Mouse (Mus musculus) induced T-regulatory cell, adult 2 months (primary cell): ENCODE results near the gene AL732309.1.
"Not testable (repeated sequence)": the region's sequence is repeated elsewhere in the genome, so short reads cannot be mapped to it uniquely, and the experiment has no call there.

Source experiments
- DNase-seq: peaks from one replicate; pipeline ENCODE4 v3.0.0-alpha.2; 2012; ENCODE audit warnings: low read depth

The AL732309.1 gene

GRCm38 (mm10) chr2:25267241-25267640 lies 20.6 kb upstream of the AL732309.1 start:
- no peak for DNase-seq

- no peak for DNase-seq
Observed at GRCm38 (mm10) chr2:25266720-25267119, 20.1 kb upstream of the AL732309.1 start.

- no peak for DNase-seq
Observed at GRCm38 (mm10) chr2:25265897-25266656, 19.4 kb upstream of the AL732309.1 start.

GRCm38 (mm10) chr2:25264851-25265250 lies 18.2 kb upstream of the AL732309.1 start:
- no peak for DNase-seq

- no peak for DNase-seq
Observed at GRCm38 (mm10) chr2:25264286-25264660, 17.6 kb upstream of the AL732309.1 start.

- no peak for DNase-seq
Observed at GRCm38 (mm10) chr2:25263623-25264285, 17.1 kb upstream of the AL732309.1 start.

- peak; percentile 80 for DNase-seq
Observed at GRCm38 (mm10) chr2:25262795-25263622, 16.3 kb upstream of the AL732309.1 start.

GRCm38 (mm10) chr2:25262291-25262767 lies 15.7 kb upstream of the AL732309.1 start, which contains the start of gene Tprn:
Gene Tprn (plus strand): TSS chr2:25262618.
- peak; percentile 96 for DNase-seq

- no peak for DNase-seq
Observed at GRCm38 (mm10) chr2:25261870-25262269, 15.2 kb upstream of the AL732309.1 start.

- DNase-seq: peak; percentile 65
Observed at GRCm38 (mm10) chr2:25258887-25259286, 12.2 kb upstream of the AL732309.1 start.

GRCm38 (mm10) chr2:25257250-25257649 lies 10.6 kb upstream of the AL732309.1 start:
- not testable (repeated sequence) for DNase-seq

- DNase-seq: peak; percentile 89
Observed at GRCm38 (mm10) chr2:25256443-25257109, 9.9 kb upstream of the AL732309.1 start.

- DNase-seq: peak; percentile 97
Observed at GRCm38 (mm10) chr2:25255284-25255779, 8.7 kb upstream of the AL732309.1 start, which contains the start of gene Tmem203. Gene Tmem203 (plus strand): TSS chr2:25255439.

- peak; percentile 66 for DNase-seq
Observed at GRCm38 (mm10) chr2:25252331-25252730, 5.7 kb upstream of the AL732309.1 start.

GRCm38 (mm10) chr2:25244144-25244543 lies 2.5 kb downstream of the AL732309.1 start:
- no peak for DNase-seq

GRCm38 (mm10) chr2:25243342-25243741 lies 3.3 kb downstream of the AL732309.1 start:
- no peak for DNase-seq

- peak; percentile 67 for DNase-seq
Observed at GRCm38 (mm10) chr2:25242101-25242506, 4.6 kb downstream of the AL732309.1 start, which contains the start of the genes Rnf208 and Cysrt1. Gene Rnf208 (plus strand): TSS chr2:25242255. Gene Cysrt1 (minus strand): TSS chr2:25242452.

GRCm38 (mm10) chr2:25241438-25241775 lies 5.3 kb downstream of the AL732309.1 start:
- peak; percentile 60 for DNase-seq

GRCm38 (mm10) chr2:25240723-25241437 lies 5.8 kb downstream of the AL732309.1 start:
- peak; percentile 81 for DNase-seq

- DNase-seq: no peak
Observed at GRCm38 (mm10) chr2:25240310-25240709, 6.4 kb downstream of the AL732309.1 start.

- no peak for DNase-seq
Observed at GRCm38 (mm10) chr2:25239766-25240165, 6.9 kb downstream of the AL732309.1 start.
